Mouse (Mus musculus) neural tube, embryonic 11.5 days (tissue): Measurements from ENCODE around the gene Fnbp1. TPM values are rescaled to one million over a fixed set of nuclear protein-coding genes. Genes with fewer than 3 reads are reported as not detected.
"Not testable (repeated sequence)": the region's sequence is repeated elsewhere in the genome, so short reads cannot be mapped to it uniquely, and the experiment has no call there.

Experiments used
- ATAC-seq: fragments of 200-750 bp; cut with Nextera tagmentation; 2 replicates; pipeline ENCODE4 v1.8.0; 2017; ENCODE audit warnings: moderate number of reproducible peaks, mild to moderate bottlenecking, moderate TSS enrichment, moderate library complexity; ENCODE audit not compliant: insufficient read depth, low FRiP score, low TSS enrichment
- DNase-seq: peaks from one replicate; pipeline ENCODE4 v3.0.0-alpha.2; 2015; ENCODE audit warnings: low spot score
- H3K27ac ChIP-seq: fragments of 300-500 bp; sonication (generic); 2 replicates; pipeline ENCODE4 v1.5.1; 2014; ENCODE audit warnings: low read depth, mild to moderate bottlenecking, low read length
- H3K27me3 ChIP-seq: fragments of 300-500 bp; sonication (generic); 2 replicates; pipeline ENCODE4 v1.6.1; 2014; ENCODE audit warnings: mild to moderate bottlenecking, low read length, mixed read lengths; ENCODE audit not compliant: control insufficient read depth, insufficient read depth
- H3K36me3 ChIP-seq: fragments of 300-500 bp; sonication (generic); 2 replicates; pipeline ENCODE4 v1.6.1; 2014; ENCODE audit warnings: mild to moderate bottlenecking, low read length, moderate library complexity, mixed read lengths; ENCODE audit not compliant: control insufficient read depth, insufficient read depth
- H3K4me1 ChIP-seq: fragments of 300-500 bp; sonication (generic); 2 replicates; pipeline ENCODE4 v1.6.1; 2014; ENCODE audit warnings: low read length, mixed read lengths; ENCODE audit not compliant: control insufficient read depth, insufficient read depth
- H3K4me2 ChIP-seq: fragments of 300-500 bp; sonication (generic); 2 replicates; pipeline ENCODE4 v1.6.1; 2014; ENCODE audit warnings: low read depth, mild to moderate bottlenecking, moderate library complexity
- H3K4me3 ChIP-seq: fragments of 300-500 bp; sonication (generic); 2 replicates; pipeline ENCODE4 v1.5.1; 2014; ENCODE audit warnings: low read depth, low read length
- H3K9ac ChIP-seq: fragments of 300-500 bp; sonication (generic); 2 replicates; pipeline ENCODE4 v1.6.1; 2014; ENCODE audit warnings: mild to moderate bottlenecking, low read length
- H3K9me3 ChIP-seq: fragments of 300-500 bp; sonication (generic); 2 replicates; pipeline ENCODE4 v1.6.1; 2016; ENCODE audit warnings: low read length; ENCODE audit not compliant: control insufficient read depth
- WGBS: fragments of 180-500 bp; shearing (Covaris S2); extraction: QIAGEN DNeasy Blood & Tissue Kit; methylation state at CpG from one replicate; pipeline ENCODE4 v1.1.7; 2014; 5-methylcytosine and 5-hydroxymethylcytosine counted together
- polyA plus RNA-seq: library from polyadenylated mRNA; unstranded; fragments of >200 nt; fragmentation: Nextera tagmentation; extraction: Ambion mirVana; gene quantifications from 2 replicates; pipeline ENCODE4 v1.2.1, GENCODE M21; 2014

Gene Fnbp1
- polyA plus RNA-seq, 1 experiment from 2014 or later = 17.6 TPM

GRCm38 (mm10) chr2:31172536-31172935, 30.7 kb upstream of the Fnbp1 start:
- no peak for DNase-seq
- ATAC-seq = no peak
- Histone ChIP-seq H3K36me3 (peaks cover 32% of the 10 kb centered on the region), H3K4me1 (no peaks in the 10 kb centered on the region), H3K9me3 (no peaks in the 10 kb centered on the region), H3K4me2 (no peak overlapping the region), H3K27ac (no peak overlapping the region), H3K4me3 (no peak overlapping the region), H3K27me3 (no peaks in the 10 kb centered on the region), H3K9ac (no peak overlapping the region)
- 93% methylated on average over 5 of the region's 5 CpGs for WGBS

- WGBS = 88% methylated on average over 5 of the region's 5 CpGs
- H3K4me1 ChIP-seq = no peaks in the 10 kb centered on the region
- H3K4me2 ChIP-seq = no peak overlapping the region
- ATAC-seq (no peak), DNase-seq (no peak)
- peaks cover 32% of the 10 kb centered on the region for H3K36me3 ChIP-seq
- H3K4me3 ChIP-seq = no peak overlapping the region
- no peaks in the 10 kb centered on the region for H3K27me3 ChIP-seq
- H3K27ac ChIP-seq = no peak overlapping the region
- H3K9me3 ChIP-seq = no peaks in the 10 kb centered on the region
- H3K9ac ChIP-seq = no peak overlapping the region
These were observed 30.2 kb upstream of the Fnbp1 start for GRCm38 (mm10) chr2:31172001-31172400.

GRCm38 (mm10) chr2:31170164-31170563, 28.4 kb upstream of the Fnbp1 start:
- no peak overlapping the region for H3K4me3 ChIP-seq
- H3K4me1 ChIP-seq = peaks cover 4% of the 10 kb centered on the region; the same call in 1 of the 2 replicates
- WGBS = 94% methylated on average over 6 of the region's 6 CpGs
- no peak overlapping the region for H3K4me2 ChIP-seq
- no peak for DNase-seq
- ATAC-seq = no peak
- no peaks in the 10 kb centered on the region for H3K9me3 ChIP-seq
- no peaks in the 10 kb centered on the region for H3K27me3 ChIP-seq
- no peak overlapping the region for H3K27ac ChIP-seq
- H3K36me3 ChIP-seq = peaks cover 24% of the 10 kb centered on the region
- H3K9ac ChIP-seq = no peak overlapping the region

- WGBS = 86% methylated on average over 10 of the region's 10 CpGs
- no peak overlapping the region for H3K27ac ChIP-seq
- H3K9ac ChIP-seq = no peak overlapping the region
- H3K9me3 ChIP-seq = no peaks in the 10 kb centered on the region
- no peak overlapping the region for H3K4me2 ChIP-seq
- H3K36me3 ChIP-seq = peaks cover 24% of the 10 kb centered on the region
- DNase-seq = no peak
- no peaks in the 10 kb centered on the region for H3K27me3 ChIP-seq
- H3K4me3 ChIP-seq = no peak overlapping the region
- peaks cover 5% of the 10 kb centered on the region; the same call in 1 of the 2 replicates for H3K4me1 ChIP-seq
- no peak for ATAC-seq
These were observed 27.2 kb upstream of the Fnbp1 start for GRCm38 (mm10) chr2:31169001-31169400.

GRCm38 (mm10) chr2:31167571-31167970, 25.8 kb upstream of the Fnbp1 start:
- not testable (repeated sequence) for H3K4me3 ChIP-seq, DNase-seq, H3K4me1 ChIP-seq, H3K27ac ChIP-seq, H3K27me3 ChIP-seq, H3K9me3 ChIP-seq, H3K4me2 ChIP-seq, H3K9ac ChIP-seq, ATAC-seq
- WGBS = 93% methylated on average over 2 of the region's 2 CpGs
- peaks cover 17% of the 10 kb centered on the region for H3K36me3 ChIP-seq

GRCm38 (mm10) chr2:31165529-31165928, 23.7 kb upstream of the Fnbp1 start:
- ATAC-seq (no peak), DNase-seq (no peak)
- Histone ChIP-seq H3K27me3 (no peaks in the 10 kb centered on the region), H3K36me3 (peaks cover 10% of the 10 kb centered on the region), H3K4me2 (no peak overlapping the region), H3K9ac (no peak overlapping the region), H3K4me1 (peaks cover 5% of the 10 kb centered on the region; the same call in 1 of the 2 replicates), H3K9me3 (no peaks in the 10 kb centered on the region), H3K27ac (no peak overlapping the region), H3K4me3 (no peak overlapping the region)
- 70% methylated on average over 4 of the region's 4 CpGs for WGBS

GRCm38 (mm10) chr2:31164841-31165455, 23.1 kb upstream of the Fnbp1 start:
- Histone ChIP-seq H3K9ac (no peak overlapping the region), H3K4me2 (no peak overlapping the region), H3K4me1 (peaks cover 5% of the 10 kb centered on the region; the same call in 1 of the 2 replicates), H3K4me3 (no peak overlapping the region), H3K27ac (no peak overlapping the region), H3K36me3 (peaks cover 7% of the 10 kb centered on the region), H3K27me3 (no peaks in the 10 kb centered on the region), H3K9me3 (no peaks in the 10 kb centered on the region)
- no peak for ATAC-seq
- DNase-seq = no peak
- 59% methylated on average over 5 of the region's 5 CpGs for WGBS

GRCm38 (mm10) chr2:31163361-31164118, 21.7 kb upstream of the Fnbp1 start:
- H3K4me2 ChIP-seq = no peak overlapping the region
- peaks cover 5% of the 10 kb centered on the region; the same call in 1 of the 2 replicates for H3K4me1 ChIP-seq
- no peak overlapping the region for H3K27ac ChIP-seq
- no peaks in the 10 kb centered on the region for H3K9me3 ChIP-seq
- H3K4me3 ChIP-seq = no peak overlapping the region
- H3K36me3 ChIP-seq = peaks cover 2% of the 10 kb centered on the region
- H3K9ac ChIP-seq = no peak overlapping the region
- DNase-seq (no peak), ATAC-seq (no peak)
- 80% methylated on average over 11 of the region's 11 CpGs for WGBS
- no peaks in the 10 kb centered on the region for H3K27me3 ChIP-seq

GRCm38 (mm10) chr2:31161620-31162019, 19.8 kb upstream of the Fnbp1 start:
- 86% methylated on average over 4 of the region's 4 CpGs for WGBS
- no peak overlapping the region for H3K27ac ChIP-seq
- no peaks in the 10 kb centered on the region for H3K27me3 ChIP-seq

More at GRCm38 (mm10) chr2:31161620-31162019, 19.8 kb upstream of the Fnbp1 start:
- DNase-seq (no peak), ATAC-seq (no peak)
- Histone ChIP-seq H3K4me1 (peaks cover 5% of the 10 kb centered on the region; the same call in 1 of the 2 replicates), H3K9me3 (no peaks in the 10 kb centered on the region), H3K36me3 (peaks cover 1% of the 10 kb centered on the region), H3K4me2 (no peak overlapping the region), H3K4me3 (no peak overlapping the region), H3K9ac (no peak overlapping the region)
